Mouse (Mus musculus) forebrain, embryonic 16.5 days (tissue): ENCODE measurements around the gene Slc25a31. TPM values are rescaled to one million over a fixed set of nuclear protein-coding genes. Genes with fewer than 3 reads are reported as not detected.

Source experiments
- ATAC-seq: fragments of 200-750 bp; cut with Nextera tagmentation; 2 replicates; pipeline ENCODE4 v1.8.0; 2017; ENCODE audit warnings: mild to moderate bottlenecking, moderate library complexity
- H3K27ac ChIP-seq: fragments of 300-500 bp; sonication (generic); 2 replicates; pipeline ENCODE4 v1.5.1; 2014; ENCODE audit warnings: low read length, control low read depth
- H3K27me3 ChIP-seq: fragments of 300-500 bp; sonication (generic); replicated peaks from 2 replicates; pipeline ENCODE4 v1.6.1; 2014; ENCODE audit warnings: low read length; ENCODE audit not compliant: control insufficient read depth, insufficient read depth
- H3K36me3 ChIP-seq: fragments of 300-500 bp; sonication (generic); 2 replicates; pipeline ENCODE4 v1.6.1; 2014; ENCODE audit not compliant: control insufficient read depth, insufficient read depth
- H3K4me1 ChIP-seq: fragments of 300-500 bp; sonication (generic); replicated peaks from 2 replicates; pipeline ENCODE4 v1.6.1; 2014; ENCODE audit warnings: low read length; ENCODE audit not compliant: control insufficient read depth, insufficient read depth
- H3K4me2 ChIP-seq: fragments of 300-500 bp; sonication (generic); 2 replicates; pipeline ENCODE4 v1.6.1; 2014; ENCODE audit warnings: mild to moderate bottlenecking, low read length, control low read depth
- H3K4me3 ChIP-seq: fragments of 300-500 bp; sonication (generic); replicated peaks from 2 replicates; pipeline ENCODE4 v1.5.1; 2014; ENCODE audit warnings: mild to moderate bottlenecking, low read length, control low read depth
- H3K9ac ChIP-seq: fragments of 300-500 bp; sonication (generic); replicated peaks from 2 replicates; pipeline ENCODE4 v1.6.1; 2014; ENCODE audit warnings: low read depth, low read length, control low read depth
- H3K9me3 ChIP-seq: fragments of 300-500 bp; sonication (generic); 2 replicates; pipeline ENCODE4 v1.6.1; 2016; ENCODE audit warnings: low read length; ENCODE audit not compliant: control insufficient read depth
- WGBS: fragments of 180-500 bp; shearing (Covaris S2); extraction: QIAGEN DNeasy Blood & Tissue Kit; methylation state at CpG from one replicate; pipeline ENCODE4 v1.1.7; 2014; 5-methylcytosine and 5-hydroxymethylcytosine counted together
- polyA plus RNA-seq: library from polyadenylated mRNA; unstranded; fragments of >200 nt; fragmentation: Nextera tagmentation; extraction: Ambion mirVana; gene quantifications from 2 replicates; pipeline ENCODE4 v1.2.1, GENCODE M21; 2015

Gene Slc25a31
- polyA plus RNA-seq, result 0.13 TPM in 1 of 2 replicates, not detected in the other

- no peaks in the 10 kb centered on the region for H3K4me1 ChIP-seq
- 93% methylated on average over 30 of the region's 30 CpGs for WGBS
- ATAC-seq, result no peak
- no peak within 1 kb of the TSS for H3K27ac ChIP-seq
- H3K36me3 ChIP-seq, result no peaks in the 10 kb centered on the region
- no peak within 1 kb of the TSS for H3K4me2 ChIP-seq
- peaks cover 7% of the 10 kb centered on the region; the same call in 1 of the 2 replicates for H3K9me3 ChIP-seq
- H3K9ac ChIP-seq, result no peak within 1 kb of the TSS
- H3K4me3 ChIP-seq, result no peak within 1 kb of the TSS
- H3K27me3 ChIP-seq, result no peaks in the 10 kb centered on the region
Measured at GRCm38 (mm10) chr3:40708655-40709054, at the start of gene Slc25a31. TSS of gene Slc25a31 (plus strand) at chr3:40708855.

GRCm38 (mm10) chr3:40660231-40660630 is 48.4 kb upstream of the Slc25a31 start:
- H3K4me1 ChIP-seq, result no peaks in the 10 kb centered on the region
- H3K27me3 ChIP-seq, result no peaks in the 10 kb centered on the region
- H3K4me3 ChIP-seq, result no peak overlapping the region
- no peak for ATAC-seq
- H3K9ac ChIP-seq, result no peak overlapping the region
- no peaks in the 10 kb centered on the region for H3K9me3 ChIP-seq
- WGBS, result 92% methylated on average over 2 of the region's 2 CpGs
- H3K27ac ChIP-seq, result no peak overlapping the region
- H3K4me2 ChIP-seq, result no peak overlapping the region
- no peaks in the 10 kb centered on the region; the same call in 1 of the 2 replicates for H3K36me3 ChIP-seq

GRCm38 (mm10) chr3:40666109-40666508 is 42.5 kb upstream of the Slc25a31 start:
- no peak overlapping the region for H3K4me2 ChIP-seq
- no peaks in the 10 kb centered on the region; the same call in 1 of the 2 replicates for H3K36me3 ChIP-seq
- no peak for ATAC-seq
- H3K9me3 ChIP-seq, result no peaks in the 10 kb centered on the region
- H3K9ac ChIP-seq, result no peak overlapping the region
- 66% methylated on average over 4 of the region's 4 CpGs for WGBS
- peak overlapping the region; percentile 39; the same call in 1 of the 2 replicates for H3K27ac ChIP-seq
- peaks cover 14% of the 10 kb centered on the region for H3K4me1 ChIP-seq
- H3K4me3 ChIP-seq, result no peak overlapping the region
- H3K27me3 ChIP-seq, result no peaks in the 10 kb centered on the region

GRCm38 (mm10) chr3:40666861-40667719 is 41.6 kb upstream of the Slc25a31 start:
- peak; percentile 88 for ATAC-seq
- no peak overlapping the region for H3K9ac ChIP-seq
- no peaks in the 10 kb centered on the region; the same call in 1 of the 2 replicates for H3K36me3 ChIP-seq
- peak overlapping the region; percentile 60 for H3K27ac ChIP-seq
- WGBS, result 23% methylated on average over 8 of the region's 8 CpGs
- H3K4me1 ChIP-seq, result peaks cover 14% of the 10 kb centered on the region
- H3K9me3 ChIP-seq, result no peaks in the 10 kb centered on the region
- H3K4me3 ChIP-seq, result no peak overlapping the region
- H3K27me3 ChIP-seq, result no peaks in the 10 kb centered on the region
- H3K4me2 ChIP-seq, result no peak overlapping the region

GRCm38 (mm10) chr3:40668889-40669288 is 39.8 kb upstream of the Slc25a31 start:
- WGBS, result 78% methylated on average over 6 of the region's 6 CpGs
- no peak for ATAC-seq
- H3K9me3 ChIP-seq, result no peaks in the 10 kb centered on the region

GRCm38 (mm10) chr3:40669395-40669794 is 39.3 kb upstream of the Slc25a31 start:
- ATAC-seq, result no peak
- Histone ChIP-seq H3K9me3 (no peaks in the 10 kb centered on the region), H3K4me1 (peaks cover 22% of the 10 kb centered on the region), H3K4me3 (no peak overlapping the region), H3K27me3 (no peaks in the 10 kb centered on the region), H3K9ac (no peak overlapping the region), H3K36me3 (no peaks in the 10 kb centered on the region; the same call in 1 of the 2 replicates), H3K27ac (no peak overlapping the region), H3K4me2 (no peak overlapping the region)
- 87% methylated on average over 3 of the region's 3 CpGs for WGBS

More at GRCm38 (mm10) chr3:40668889-40669288, 39.8 kb upstream of the Slc25a31 start:
- no peak overlapping the region for H3K4me2 ChIP-seq
- H3K27me3 ChIP-seq, result no peaks in the 10 kb centered on the region
- peaks cover 20% of the 10 kb centered on the region for H3K4me1 ChIP-seq
- H3K9ac ChIP-seq, result no peak overlapping the region
- no peaks in the 10 kb centered on the region; the same call in 1 of the 2 replicates for H3K36me3 ChIP-seq
- no peak overlapping the region for H3K4me3 ChIP-seq
- no peak overlapping the region for H3K27ac ChIP-seq

- Histone ChIP-seq H3K27me3 (no peaks in the 10 kb centered on the region), H3K9me3 (no peaks in the 10 kb centered on the region), H3K36me3 (no peaks in the 10 kb centered on the region), H3K27ac (no peak overlapping the region), H3K4me3 (no peak overlapping the region), H3K9ac (no peak overlapping the region), H3K4me1 (peaks cover 12% of the 10 kb centered on the region), H3K4me2 (no peak overlapping the region)
- peak; percentile 95 for ATAC-seq
- 5% methylated on average over 1 of the region's 1 CpGs for WGBS
Measured at GRCm38 (mm10) chr3:40673515-40673914, 35.1 kb upstream of the Slc25a31 start.

- H3K4me1 ChIP-seq, result peaks cover 15% of the 10 kb centered on the region
- no peak overlapping the region for H3K4me3 ChIP-seq
- no peaks in the 10 kb centered on the region for H3K36me3 ChIP-seq
- H3K9me3 ChIP-seq, result no peaks in the 10 kb centered on the region
- H3K27me3 ChIP-seq, result no peaks in the 10 kb centered on the region
- ATAC-seq, result no peak
- no peak overlapping the region for H3K9ac ChIP-seq
- H3K27ac ChIP-seq, result peak overlapping the region; percentile 18; the same call in 1 of the 2 replicates
- no peak overlapping the region for H3K4me2 ChIP-seq
- 12% methylated on average over 8 of the region's 8 CpGs for WGBS
Measured at GRCm38 (mm10) chr3:40674873-40675405, 33.7 kb upstream of the Slc25a31 start.

- no peaks in the 10 kb centered on the region for H3K9me3 ChIP-seq
- H3K27me3 ChIP-seq, result no peaks in the 10 kb centered on the region
- ATAC-seq, result no peak
- no peak overlapping the region for H3K4me2 ChIP-seq
- no peak overlapping the region; the same call in 1 of the 2 replicates for H3K27ac ChIP-seq
- no peak overlapping the region for H3K9ac ChIP-seq
- H3K36me3 ChIP-seq, result no peaks in the 10 kb centered on the region
- WGBS, result 25% methylated on average over 1 of the region's 1 CpGs
- H3K4me3 ChIP-seq, result no peak overlapping the region
- peaks cover 10% of the 10 kb centered on the region for H3K4me1 ChIP-seq
Measured at GRCm38 (mm10) chr3:40678856-40679255, 29.8 kb upstream of the Slc25a31 start.
